Mouse (Mus musculus) midbrain, postnatal 0 days (tissue): ENCODE data around the gene Fadd. TPM values are rescaled to one million over a fixed set of nuclear protein-coding genes. Genes with fewer than 3 reads are reported as not detected.

Experiments used
- ATAC-seq: fragments of 200-750 bp; cut with Nextera tagmentation; 2 replicates; pipeline ENCODE4 v1.8.0; 2017; ENCODE audit warnings: moderate number of reproducible peaks, mild to moderate bottlenecking, moderate TSS enrichment, moderate library complexity; ENCODE audit not compliant: low FRiP score
- DNase-seq: peaks from one replicate; pipeline ENCODE4 v3.0.0-alpha.2; 2015; ENCODE audit warnings: low spot score
- H3K27ac ChIP-seq: fragments of 300-500 bp; sonication (generic); 2 replicates; pipeline ENCODE4 v1.5.1; 2014; ENCODE audit warnings: low read depth, mild to moderate bottlenecking, low read length, mixed read lengths
- H3K27me3 ChIP-seq: fragments of 300-500 bp; sonication (generic); 2 replicates; pipeline ENCODE4 v1.6.1; 2014; ENCODE audit warnings: low read length, control low read depth, mixed read lengths; ENCODE audit not compliant: insufficient read depth
- H3K36me3 ChIP-seq: fragments of 300-500 bp; sonication (generic); 2 replicates; pipeline ENCODE4 v1.6.1; 2014; ENCODE audit warnings: low read length, control low read depth, mixed read lengths; ENCODE audit not compliant: insufficient read depth
- H3K4me1 ChIP-seq: fragments of 300-500 bp; sonication (generic); 2 replicates; pipeline ENCODE4 v1.6.1; 2014; ENCODE audit warnings: mild to moderate bottlenecking, control low read depth, antibody characterized with exemption, low read length, mixed read lengths; ENCODE audit not compliant: insufficient read depth
- H3K4me2 ChIP-seq: fragments of 300-500 bp; sonication (generic); 2 replicates; pipeline ENCODE4 v1.6.1; 2014; ENCODE audit warnings: low read depth, mild to moderate bottlenecking, low read length, mixed read lengths; ENCODE audit not compliant: poor library complexity, severe bottlenecking
- H3K4me3 ChIP-seq: fragments of 300-500 bp; sonication (generic); 2 replicates; pipeline ENCODE4 v1.5.1; 2014; ENCODE audit warnings: low read depth, mild to moderate bottlenecking, low read length, moderate library complexity
- H3K9ac ChIP-seq: fragments of 300-500 bp; sonication (generic); replicated peaks from 2 replicates; pipeline ENCODE4 v1.6.1; 2014; ENCODE audit warnings: mild to moderate bottlenecking, low read length, moderate library complexity, mixed read lengths; ENCODE audit not compliant: poor library complexity, severe bottlenecking
- H3K9me3 ChIP-seq: fragments of 300-500 bp; sonication (generic); 2 replicates; pipeline ENCODE4 v1.6.1; 2016; ENCODE audit warnings: low read length, control low read depth
- CTCF ChIP-seq: IDR thresholded peaks from 2 replicates; pipeline ENCODE4 v1.5.1; 2016; ENCODE audit warnings: antibody characterized with exemption, mild to moderate bottlenecking
- WGBS: fragments of 180-500 bp; shearing (Covaris S2); extraction: QIAGEN DNeasy Blood & Tissue Kit; methylation state at CpG from one replicate; pipeline ENCODE4 v1.1.7; 2014; 5-methylcytosine and 5-hydroxymethylcytosine counted together
- polyA plus RNA-seq: library from polyadenylated mRNA; unstranded; fragments of >200 nt; fragmentation: Nextera tagmentation; extraction: Ambion mirVana; gene quantifications from 2 replicates; pipeline ENCODE4 v1.2.1, GENCODE M21; 2015
- total RNA-seq: library from RNA; depleted of rRNA; stranded (reverse); fragments of >200 nt; gene quantifications from 2 replicates; pipeline ENCODE4 v1.2.3, GENCODE M21; 2014; rRNA removed

The Fadd gene
- total RNA-seq (2.3 and 2.6 TPM in 2 replicates), polyA plus RNA-seq (2.4 and 3.4 TPM in 2 replicates)

GRCm38 (mm10) chr7:144582284-144582980, at the start of gene Fadd:
Fadd (minus strand) TSS chr7:144582463.
- H3K9ac ChIP-seq: peak within 1 kb of the TSS; percentile 83
- peak within 1 kb of the TSS; percentile 91 for H3K27ac ChIP-seq
- no peaks in the 10 kb centered on the region; the same call in 1 of the 2 replicates for H3K36me3 ChIP-seq
- ATAC-seq: peak; percentile 90
- no peaks in the 10 kb centered on the region for H3K27me3 ChIP-seq
- 1% methylated on average over 34 of the region's 34 CpGs for WGBS
- no peaks in the 10 kb centered on the region for H3K9me3 ChIP-seq
- H3K4me2 ChIP-seq: peak within 1 kb of the TSS; percentile 83
- H3K4me3 ChIP-seq: peak within 1 kb of the TSS; percentile 76
- peaks cover 13% of the 10 kb centered on the region for H3K4me1 ChIP-seq
- peak; percentile 96 for DNase-seq
- no peak; the same call in 1 of the 2 replicates for TF ChIP-seq CTCF

- H3K36me3 ChIP-seq: no peaks in the 10 kb centered on the region
- no peak for TF ChIP-seq CTCF
- no peak for DNase-seq
- no peak overlapping the region for H3K9ac ChIP-seq
- H3K27ac ChIP-seq: no peak overlapping the region
- H3K9me3 ChIP-seq: no peaks in the 10 kb centered on the region
- 86% methylated on average over 3 of the region's 3 CpGs for WGBS
- H3K4me2 ChIP-seq: no peak overlapping the region
- H3K27me3 ChIP-seq: no peaks in the 10 kb centered on the region
- no peak for ATAC-seq
- no peak overlapping the region for H3K4me3 ChIP-seq
- H3K4me1 ChIP-seq: no peaks in the 10 kb centered on the region
Observed at GRCm38 (mm10) chr7:144630622-144631021, 48.4 kb upstream of the Fadd start.

- TF ChIP-seq CTCF: no peak
- Histone ChIP-seq H3K4me3 (no peak overlapping the region), H3K27ac (no peak overlapping the region), H3K36me3 (no peaks in the 10 kb centered on the region), H3K9me3 (no peaks in the 10 kb centered on the region), H3K27me3 (no peaks in the 10 kb centered on the region), H3K4me2 (no peak overlapping the region), H3K4me1 (no peaks in the 10 kb centered on the region), H3K9ac (no peak overlapping the region)
- 9% methylated on average over 3 of the region's 3 CpGs for WGBS
- ATAC-seq (peak; percentile 77), DNase-seq (peak; percentile 85)
Observed at GRCm38 (mm10) chr7:144628334-144628915, 46.2 kb upstream of the Fadd start.

- no peaks in the 10 kb centered on the region for H3K9me3 ChIP-seq
- no peaks in the 10 kb centered on the region for H3K36me3 ChIP-seq
- H3K9ac ChIP-seq: no peak overlapping the region
- H3K27ac ChIP-seq: peak overlapping the region; percentile 59
- no peak overlapping the region for H3K4me3 ChIP-seq
- WGBS: 20% methylated on average over 13 of the region's 13 CpGs
- no peaks in the 10 kb centered on the region for H3K27me3 ChIP-seq
- DNase-seq (no peak), ATAC-seq (peak; percentile 66)
- no peak for TF ChIP-seq CTCF
- no peaks in the 10 kb centered on the region for H3K4me1 ChIP-seq
- H3K4me2 ChIP-seq: no peak overlapping the region
Observed at GRCm38 (mm10) chr7:144627606-144628333, 45.5 kb upstream of the Fadd start.

GRCm38 (mm10) chr7:144626042-144626441, 43.8 kb upstream of the Fadd start:
- no peak for TF ChIP-seq CTCF
- ATAC-seq (no peak), DNase-seq (peak; percentile 26)
- H3K27me3 ChIP-seq: no peaks in the 10 kb centered on the region
- WGBS: 69% methylated on average over 2 of the region's 2 CpGs
- no peak overlapping the region for H3K4me2 ChIP-seq
- no peak overlapping the region for H3K4me3 ChIP-seq
- H3K9ac ChIP-seq: no peak overlapping the region
- H3K27ac ChIP-seq: no peak overlapping the region
- peaks cover 5% of the 10 kb centered on the region for H3K4me1 ChIP-seq
- no peaks in the 10 kb centered on the region for H3K9me3 ChIP-seq
- H3K36me3 ChIP-seq: no peaks in the 10 kb centered on the region
